Comparison of ENCODE assay signal across 11 mouse cellular contexts in genomic region chr7:99707038-99707595, GRCm38 (mm10). TPM values are rescaled to one million over a fixed set of nuclear protein-coding genes. Genes with fewer than 3 reads are reported as not detected.
DNase-seq lines count a peak whose midpoint lies in the region; ATAC-seq lines count a peak whose summit lies in the region.
"Had no signal": no experiment of that assay in that cellular context is flagged by ENCODE, and none has a peak within 500 bp of the region (broad histone marks: within the 10 kb centered on the region; RNA-seq: fewer than 3 reads in every experiment).

No protein-coding gene starts in this region.

- no peak overlapping the region for H3K4me2 ChIP-seq in limb, embryonic 13.5 days (replicated peaks)

- peaks cover 41% of the 10 kb centered on the region for H3K27me3 ChIP-seq in heart, embryonic 10.5 days (ENCODE audit: insufficient read depth, poor library complexity, severe bottlenecking)
- H3K27me3 ChIP-seq in limb, embryonic 13.5 days = peaks cover 7% of the 10 kb centered on the region; the same call in 1 of the 2 replicates

- DNase-seq in heart, adult 18-20 months = peak; percentile 79 to 85
- no peak for DNase-seq in heart, embryonic 10.5 days (ENCODE audit: low spot score)
- peak; percentile 92 for DNase-seq in adrenal gland, adult 2 months
- DNase-seq in heart, postnatal 4 days = peak; percentile 33
- no peak for DNase-seq in left cerebral cortex, adult 8-10 months (ENCODE audit: low spot score in 2 of 2)
- DNase-seq in embryo, embryonic 11 days = no peak
- DNase-seq in ovary, postnatal 10 days (ENCODE audit: low spot score) = no peak
- DNase-seq: cerebellum, adult 11-12 months had no signal

- peaks cover 29% of the 10 kb centered on the region for H3K4me1 ChIP-seq in heart, embryonic 10.5 days
- H3K4me1 ChIP-seq in limb, embryonic 13.5 days = peaks cover 23% of the 10 kb centered on the region

- no peak for ATAC-seq in limb, embryonic 13.5 days (ENCODE audit: low FRiP score, low read depth)

- H3K9me3 ChIP-seq in heart, embryonic 10.5 days = no peaks in the 10 kb centered on the region
- no peaks in the 10 kb centered on the region for H3K9me3 ChIP-seq in limb, embryonic 13.5 days

- no peak overlapping the region for H3K27ac ChIP-seq in heart, embryonic 10.5 days
- 0 out of 2 replicates have a peak overlapping the region, but pooled peaks have one; percentile 6 for H3K27ac ChIP-seq in limb, embryonic 13.5 days

- no peaks in the 10 kb centered on the region for H3K36me3 ChIP-seq in heart, embryonic 10.5 days
- no peaks in the 10 kb centered on the region for H3K36me3 ChIP-seq in limb, embryonic 13.5 days

- H3K4me3 ChIP-seq in heart, embryonic 10.5 days = no peak overlapping the region
- no peak overlapping the region for H3K4me3 ChIP-seq in limb, embryonic 13.5 days

- no peak overlapping the region for H3K9ac ChIP-seq in limb, embryonic 13.5 days

- WGBS in heart, embryonic 10.5 days = 37% methylated on average over 4 of the region's 4 CpGs
- WGBS in limb, embryonic 13.5 days = 28% methylated on average over 4 of the region's 4 CpGs

RNA-seq across cellular contexts. Expression of gene Slco2b1, which starts 4.0 kb away (rescaled TPM):
- 1 to 10 TPM; 9.2 to 9.7 TPM for total RNA-seq in heart, adult 18-20 months (2021)
- polyA plus RNA-seq in heart, embryonic 10.5 days (2016; fragmentation: Nextera tagmentation; extraction: Ambion mirVana) = 0.39 and 0.44 TPM in 2 replicates
- 10 to 100 TPM; 22.9 to 23.0 TPM for total RNA-seq in adrenal gland, adult 2 months (2021)
- polyA plus RNA-seq in adrenal gland, adult 2 months (2012; rRNA removed) = 34.6 and 49.7 TPM in 2 replicates
- total RNA-seq in heart, postnatal 4 days (2021) = 1 to 10 TPM; 4.0 to 4.2 TPM
- 2.0 and 2.6 TPM in 2 replicates for polyA plus RNA-seq in limb, embryonic 13.5 days (2015; fragmentation: Nextera tagmentation; extraction: Ambion mirVana)
- total RNA-seq in left cerebral cortex, adult 8-10 months (2022) = 10 to 100 TPM; 11.9 to 20.5 (median 16.2) TPM

RNA-seq across cellular contexts. Expression of gene Olfr520, which starts 23.0 kb away (rescaled TPM):
- total RNA-seq in heart, adult 18-20 months (2021) = not detected
- polyA plus RNA-seq in heart, embryonic 10.5 days (2016; fragmentation: Nextera tagmentation; extraction: Ambion mirVana) = 0.16 TPM in 1 of 2 replicates, not detected in the other
- total RNA-seq in adrenal gland, adult 2 months (2021) = not detected
- polyA plus RNA-seq in adrenal gland, adult 2 months (2012; rRNA removed) = not detected in 2 replicates
- total RNA-seq in heart, postnatal 4 days (2021) = not detected
- not detected in 2 replicates for polyA plus RNA-seq in limb, embryonic 13.5 days (2015; fragmentation: Nextera tagmentation; extraction: Ambion mirVana)
- under 1 TPM in 1 of 4 experiments, not detected in 3; 0.46 TPM for total RNA-seq in left cerebral cortex, adult 8-10 months (2022)
- polyA plus RNA-seq: limb, embryonic 11.5 days; stomach, embryonic 14.5 days had no signal

RNA-seq across cellular contexts. Expression of gene Olfr521, which starts 56.2 kb away (rescaled TPM):
- total RNA-seq in heart, adult 18-20 months (2021) = not detected
- not detected in 2 replicates for polyA plus RNA-seq in heart, embryonic 10.5 days (2016; fragmentation: Nextera tagmentation; extraction: Ambion mirVana)
- not detected for total RNA-seq in adrenal gland, adult 2 months (2021)
- polyA plus RNA-seq in adrenal gland, adult 2 months (2012; rRNA removed) = not detected in 2 replicates
- total RNA-seq in heart, postnatal 4 days (2021) = not detected
- polyA plus RNA-seq in limb, embryonic 13.5 days (2015; fragmentation: Nextera tagmentation; extraction: Ambion mirVana) = not detected in 2 replicates
- not detected for total RNA-seq in left cerebral cortex, adult 8-10 months (2022)
- polyA plus RNA-seq: limb, embryonic 11.5 days; stomach, embryonic 14.5 days had no signal

Comparison
In these comparisons a context has a peak if more than half of its experiments do, and no peak if none do; other contexts are left out.
1. DNase-seq: peak in heart, adult 18-20 months (2 of 2), adrenal gland, adult 2 months (single experiment) and heart, postnatal 4 days (single experiment); none in heart, embryonic 10.5 days (single experiment), left cerebral cortex, adult 8-10 months (0 of 2), embryo, embryonic 11 days (single experiment) and ovary, postnatal 10 days (single experiment).